Mouse (Mus musculus): Measurements from ENCODE around the gene Cacng1.

GRCm38 (mm10) chr11:107705060-107705459 lies 11.3 kb downstream of the Cacng1 start:
- TF ChIP-seq CTCF (conservative IDR thresholded peaks at IDR 0.05 in 1 of 2, IDR thresholded peaks at IDR 0.05 in 1 of 2; ENCODE audit: low read depth in 2 of 2, low read length in 2 of 2) (no peak), CHD1 (IDR thresholded peaks at IDR 0.05; ENCODE audit: low read depth, low read length) (no peak)

Data from CH12.LX (cell line).